Mouse (Mus musculus) stomach, postnatal 0 days (tissue): ENCODE data around the gene Zfp420.

Experiments
- CTCF ChIP-seq: IDR thresholded peaks from 2 replicates; pipeline ENCODE4 v1.5.1; 2016; ENCODE audit warnings: antibody characterized with exemption, low read depth, mild to moderate bottlenecking, moderate library complexity
- EP300 ChIP-seq: optimal IDR thresholded peaks from 2 replicates; pipeline ENCODE3; 2016; ENCODE audit warnings: antibody characterized with exemption

GRCm38 (mm10) chr7:29836816-29837215, 23.0 kb upstream of the Zfp420 start:
- no peak for TF ChIP-seq CTCF
- no peak for TF ChIP-seq EP300
